Mouse (Mus musculus) heart, embryonic 16.5 days (tissue): ENCODE data around the gene Ppp2ca. TPM values are rescaled to one million over a fixed set of nuclear protein-coding genes. Genes with fewer than 3 reads are reported as not detected.
"Not testable (repeated sequence)": the region's sequence is repeated elsewhere in the genome, so short reads cannot be mapped to it uniquely, and the experiment has no call there.

Source experiments
- ATAC-seq: fragments of 200-750 bp; cut with Nextera tagmentation; replicated peaks from 2 replicates; pipeline ENCODE4 v1.8.0; 2017; ENCODE audit warnings: moderate number of reproducible peaks; ENCODE audit not compliant: insufficient read depth, low FRiP score; ENCODE audit errors: extremely low read depth
- H3K27ac ChIP-seq: fragments of 300-500 bp; sonication (generic); 2 replicates; pipeline ENCODE4 v1.5.1; 2014; ENCODE audit warnings: mild to moderate bottlenecking, low read length, control low read depth, moderate library complexity
- H3K27me3 ChIP-seq: fragments of 300-500 bp; sonication (generic); 2 replicates; pipeline ENCODE4 v1.6.1; 2014; ENCODE audit warnings: low read length, mixed read lengths; ENCODE audit not compliant: control insufficient read depth, insufficient read depth
- H3K36me3 ChIP-seq: fragments of 300-500 bp; sonication (generic); 2 replicates; pipeline ENCODE4 v1.6.1; 2014; ENCODE audit not compliant: control insufficient read depth, insufficient read depth
- H3K4me1 ChIP-seq: fragments of 300-500 bp; sonication (generic); 2 replicates; pipeline ENCODE4 v1.6.1; 2014; ENCODE audit warnings: low read length, mixed read lengths; ENCODE audit not compliant: control insufficient read depth, insufficient read depth
- H3K4me2 ChIP-seq: fragments of 300-500 bp; sonication (generic); 2 replicates; pipeline ENCODE4 v1.6.1; 2014; ENCODE audit warnings: low read depth, mild to moderate bottlenecking, control low read depth, low read length
- H3K4me3 ChIP-seq: fragments of 300-500 bp; sonication (generic); 2 replicates; pipeline ENCODE4 v1.5.1; 2014; ENCODE audit warnings: mild to moderate bottlenecking, control low read depth, low read length
- H3K9ac ChIP-seq: fragments of 300-500 bp; sonication (generic); 2 replicates; pipeline ENCODE4 v1.6.1; 2014; ENCODE audit warnings: low read length, control low read depth
- H3K9me3 ChIP-seq: fragments of 300-500 bp; sonication (generic); replicated peaks from 2 replicates; pipeline ENCODE4 v1.6.1; 2016; ENCODE audit warnings: low read length; ENCODE audit not compliant: control insufficient read depth
- WGBS: fragments of 180-500 bp; shearing (Covaris S2); extraction: QIAGEN DNeasy Blood & Tissue Kit; methylation state at CpG from one replicate; pipeline ENCODE4 v1.1.7; 2014; 5-methylcytosine and 5-hydroxymethylcytosine counted together
- microRNA-seq: library from miRNA; unstranded; fragments of <30 nt; microRNA quantifications from one replicate; pipeline ENCODE4, GENCODE M21; 2017
- polyA plus RNA-seq: library from polyadenylated mRNA; unstranded; fragments of >200 nt; fragmentation: Nextera tagmentation; extraction: Ambion mirVana; gene quantifications from 2 replicates; pipeline ENCODE4 v1.2.1, GENCODE M21; 2015

The Ppp2ca gene
- polyA plus RNA-seq, 1 experiment from 2014 or later, result 71.3 TPM

DNA sequence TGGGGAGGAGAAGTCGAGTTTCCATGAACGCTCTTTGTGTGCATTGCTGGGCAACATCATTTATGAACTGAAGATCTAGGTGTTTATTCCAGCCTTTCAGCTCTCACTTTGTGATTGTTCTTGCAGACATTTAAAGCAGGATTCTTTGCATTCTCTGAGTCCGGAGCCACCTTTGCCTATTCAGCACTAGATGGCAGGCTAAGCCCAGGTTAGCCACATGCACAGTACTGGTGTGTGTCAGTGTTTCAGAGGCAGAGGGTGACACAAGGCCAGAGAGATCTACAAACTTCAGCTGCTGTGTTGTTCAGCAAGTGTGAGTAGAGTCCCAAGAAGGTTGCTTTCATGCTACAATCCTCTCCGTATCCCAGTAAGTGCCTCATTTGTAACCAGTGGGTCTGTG lies 45.2 kb downstream of the Ppp2ca start:
- not testable (repeated sequence) for H3K9me3 ChIP-seq, H3K27me3 ChIP-seq, H3K27ac ChIP-seq, H3K4me2 ChIP-seq, H3K4me3 ChIP-seq, H3K9ac ChIP-seq, H3K36me3 ChIP-seq, H3K4me1 ChIP-seq
- WGBS, result 23% methylated on average over 4 of the region's 4 CpGs
- peak; percentile 69; the same call in 1 of the 2 replicates for ATAC-seq

DNA sequence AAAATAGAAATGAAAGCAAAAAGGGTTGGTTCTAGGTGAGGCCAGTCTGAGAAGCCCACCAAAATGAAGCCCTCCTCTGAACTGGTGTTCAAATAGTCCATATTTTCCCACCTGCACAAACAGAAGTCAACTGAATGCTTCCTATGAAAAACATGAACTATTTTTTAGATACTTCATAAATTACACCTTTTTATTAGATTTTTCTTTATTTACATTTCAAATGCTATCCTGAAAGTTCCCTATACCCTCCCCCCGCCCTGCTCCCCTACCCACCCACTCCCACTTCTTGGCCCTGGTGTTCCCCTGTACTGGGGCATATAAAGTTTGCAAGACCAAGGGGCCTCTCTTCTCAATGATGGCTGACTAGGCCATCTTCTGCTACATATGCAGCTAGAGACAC lies 46.9 kb downstream of the Ppp2ca start, which contains the start of gene Olfr1373:
Gene Olfr1373 (minus strand): TSS at position 101 of the 400 bp plus-strand sequence.
- H3K36me3 ChIP-seq, H3K27ac ChIP-seq, H3K9ac ChIP-seq, H3K9me3 ChIP-seq, H3K27me3 ChIP-seq, H3K4me3 ChIP-seq, H3K4me1 ChIP-seq, ATAC-seq, H3K4me2 ChIP-seq: not testable (repeated sequence)
- WGBS, result 67% methylated on average over 1 of the region's 1 CpGs

DNA sequence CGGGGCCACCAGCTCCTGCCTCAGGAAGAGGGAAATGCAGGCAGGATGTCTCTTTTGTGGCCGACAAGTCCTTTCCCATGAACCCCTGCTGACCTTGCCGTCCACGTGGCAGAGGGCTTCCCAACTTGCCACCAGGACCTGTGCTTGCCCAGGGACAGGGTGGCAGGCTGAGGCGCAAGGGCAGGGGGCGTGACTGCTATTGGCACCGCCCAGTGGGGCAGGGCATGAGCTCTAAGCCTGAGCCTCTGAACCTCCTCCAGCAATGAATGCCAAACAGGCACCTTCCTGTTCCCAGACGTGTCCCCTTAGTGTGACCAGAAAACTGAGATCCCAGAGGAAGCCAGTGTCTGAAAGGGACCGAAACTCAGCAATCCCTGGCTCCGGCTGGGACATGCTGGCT lies 65.4 kb downstream of the Ppp2ca start:
- Histone ChIP-seq H3K4me1 (no peaks in the 10 kb centered on the region; the same call in 1 of the 2 replicates), H3K27ac (no peak overlapping the region), H3K36me3 (no peaks in the 10 kb centered on the region), H3K9ac (no peak overlapping the region), H3K27me3 (peaks cover 6% of the 10 kb centered on the region), H3K4me3 (no peak overlapping the region), H3K4me2 (no peak overlapping the region), H3K9me3 (no peaks in the 10 kb centered on the region)
- 23% methylated on average over 10 of the region's 10 CpGs for WGBS
- no peak for ATAC-seq

DNA sequence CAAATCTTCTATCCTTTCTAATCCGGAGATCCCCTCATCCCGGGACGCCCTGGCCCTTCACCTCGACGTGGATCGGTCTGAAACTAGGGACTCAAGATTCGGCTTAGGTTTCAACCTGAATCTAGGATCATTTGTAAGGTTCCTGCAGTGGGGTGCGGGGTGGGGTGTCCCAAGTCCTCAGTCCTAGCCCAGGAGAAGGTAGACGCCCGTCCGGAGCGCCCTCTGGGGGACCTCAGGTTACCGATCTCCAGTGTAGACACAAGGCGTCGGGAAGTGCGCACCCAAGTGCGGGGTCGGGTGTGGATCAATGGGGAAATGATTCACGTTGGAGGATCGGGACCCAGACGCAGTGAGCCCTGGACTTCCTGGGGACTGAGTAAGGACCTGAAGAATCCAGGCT lies 68.6 kb downstream of the Ppp2ca start:
- Histone ChIP-seq H3K4me1 (no peaks in the 10 kb centered on the region; the same call in 1 of the 2 replicates), H3K27me3 (peaks cover 14% of the 10 kb centered on the region), H3K27ac (no peak overlapping the region), H3K4me2 (peak overlapping the region; percentile 88), H3K4me3 (peak overlapping the region; percentile 64), H3K9ac (no peak overlapping the region), H3K36me3 (no peaks in the 10 kb centered on the region), H3K9me3 (no peaks in the 10 kb centered on the region)
- ATAC-seq, result no peak
- WGBS, result 1% methylated on average over 21 of the region's 21 CpGs

DNA sequence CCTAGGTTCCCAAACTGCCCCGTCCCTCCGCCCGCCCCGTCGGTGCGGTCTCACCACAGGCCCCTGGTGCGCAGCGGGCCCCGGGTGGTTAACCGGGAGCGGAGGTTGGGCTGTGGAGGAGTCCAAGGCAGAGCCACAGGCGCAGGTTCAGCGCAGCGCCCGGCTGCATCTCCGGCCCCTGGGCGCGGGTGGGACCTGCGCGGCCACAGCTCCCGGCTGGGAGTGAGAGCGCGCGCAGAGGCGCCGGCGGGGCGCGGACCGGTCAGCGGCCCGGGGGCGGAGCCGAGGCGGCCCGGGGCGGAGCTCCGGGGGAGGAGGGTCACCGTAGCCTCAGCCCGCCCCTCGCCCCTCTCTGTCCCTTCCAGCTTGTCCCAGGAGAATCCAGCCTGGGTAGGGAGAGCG lies 69.4 kb downstream of the Ppp2ca start:
- WGBS, result under 1% methylated on average over 16 of the region's 42 CpGs
- not testable (repeated sequence) for H3K4me1 ChIP-seq, H3K36me3 ChIP-seq, H3K9me3 ChIP-seq, H3K27ac ChIP-seq
- H3K9ac ChIP-seq, result peak overlapping the region; percentile 64
- ATAC-seq, result peak; percentile 86
- peak overlapping the region; percentile 88 for H3K4me2 ChIP-seq
- peak overlapping the region; percentile 64 for H3K4me3 ChIP-seq
- peaks cover 14% of the 10 kb centered on the region for H3K27me3 ChIP-seq

DNA sequence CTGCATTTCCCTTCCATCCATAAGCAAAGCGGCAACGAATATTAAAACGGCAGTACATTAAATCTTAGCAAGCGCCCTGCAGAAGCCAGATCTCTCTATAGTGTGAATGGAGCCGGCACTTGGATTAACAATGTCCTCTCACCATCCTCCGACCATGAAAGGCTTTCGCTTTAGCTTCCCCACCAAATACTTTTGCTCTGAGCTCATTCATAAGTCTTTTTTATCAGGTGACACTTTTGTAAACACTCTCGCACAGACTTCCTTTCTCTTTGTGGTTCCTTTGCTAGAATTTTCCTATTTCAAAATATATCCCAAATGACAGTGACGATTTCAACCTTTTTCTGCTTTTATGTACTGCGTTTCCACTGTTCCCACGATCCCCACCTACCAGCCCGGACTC lies 70.0 kb downstream of the Ppp2ca start:
- peak overlapping the region; percentile 44; the same call in 1 of the 2 replicates for H3K9ac ChIP-seq
- H3K27me3 ChIP-seq, result peaks cover 14% of the 10 kb centered on the region
- no peak for ATAC-seq
- H3K36me3 ChIP-seq, result no peaks in the 10 kb centered on the region
- peak overlapping the region; percentile 64 for H3K4me3 ChIP-seq
- H3K4me2 ChIP-seq, result peak overlapping the region; percentile 88
- H3K4me1 ChIP-seq, result no peaks in the 10 kb centered on the region; the same call in 1 of the 2 replicates
- no peak overlapping the region for H3K27ac ChIP-seq
- no peaks in the 10 kb centered on the region for H3K9me3 ChIP-seq
- WGBS, result 10% methylated on average over 12 of the region's 12 CpGs

Small RNA genes lying within 50 kb of the gene (microRNA-seq; reads per million reads assigned to microRNA genes)
- gene Gm24157 (not detected), gene Mir3061 (24.2 reads per million, percentile 36 among the genes with 10 or more reads in this experiment)

Other genes with a start within 250 kb of the Ppp2ca start
- 1.4 and 1.6 TPM in 2 replicates for gene Jade2, start 241.0 kb upstream of the Ppp2ca start, polyA plus RNA-seq
- 73.0 and 81.1 TPM in 2 replicates for gene Cdkn2aipnl, start 131.0 kb upstream of the Ppp2ca start, polyA plus RNA-seq
- 278 and 286 TPM in 2 replicates for gene Ube2b, start 97.9 kb upstream of the Ppp2ca start, polyA plus RNA-seq
- gene Cdkl3, start 94.5 kb upstream of the Ppp2ca start, polyA plus RNA-seq, result 10.8 and 12.7 TPM in 2 replicates
- gene Olfr1373, start 46.8 kb downstream of the Ppp2ca start, polyA plus RNA-seq, result not detected in 2 replicates
- gene Olfr1371, start 115.3 kb downstream of the Ppp2ca start, polyA plus RNA-seq, result not detected in 2 replicates
- gene Skp1a, start 133.3 kb downstream of the Ppp2ca start, polyA plus RNA-seq, result 476 and 507 TPM in 2 replicates
- 29.0 and 65.0 TPM in 2 replicates for gene Tcf7, start 184.3 kb downstream of the Ppp2ca start, polyA plus RNA-seq